15 mouse cellular contexts compared by ENCODE assay signal in genomic region chr2:28034011-28034710, GRCm38 (mm10). TPM values are rescaled to one million over a fixed set of nuclear protein-coding genes. Genes with fewer than 3 reads are reported as not detected.
A peak's percentile ranks its signal among the peaks of the same experiment; 100 is the strongest.
DNase-seq lines count a peak whose midpoint lies in the region; ATAC-seq and TF ChIP-seq lines count a peak whose summit lies in the region.
"Had no signal": no experiment of that assay in that cellular context is flagged by ENCODE, and none has a peak within 500 bp of the region (broad histone marks: within the 10 kb centered on the region; RNA-seq: fewer than 3 reads in every experiment).

No protein-coding gene starts in this region.

- intact Hi-C loops in heart, postnatal 25 days (cut with DNase I), result no loop called here

- no peaks in the 10 kb centered on the region for H3K36me3 ChIP-seq in midbrain, postnatal 0 days (ENCODE audit: insufficient read depth, low read length)
- H3K36me3 ChIP-seq in midbrain, embryonic 13.5 days, result peaks cover 2% of the 10 kb centered on the region; the same call in 1 of the 2 replicates
- no peaks in the 10 kb centered on the region for H3K36me3 ChIP-seq in neural tube, embryonic 14.5 days (ENCODE audit: control insufficient read depth, insufficient read depth, low read length)

- no peak for TF ChIP-seq CTCF in midbrain, postnatal 0 days (IDR thresholded peaks at IDR 0.05)
- TF ChIP-seq CTCF in brain, embryonic 14.5 days (IDR thresholded peaks at IDR 0.05; ENCODE audit: borderline replicate concordance, extremely low read depth, insufficient read depth, insufficient read length), result no peak

- H3K9ac ChIP-seq in midbrain, postnatal 0 days (replicated peaks; ENCODE audit: low read length, poor library complexity, severe bottlenecking), result no peak overlapping the region
- no peak overlapping the region for H3K9ac ChIP-seq in midbrain, embryonic 13.5 days (replicated peaks)
- no peak overlapping the region for H3K9ac ChIP-seq in neural tube, embryonic 14.5 days (replicated peaks; ENCODE audit: low read depth, low read length)

- H3K27me3 ChIP-seq in midbrain, postnatal 0 days (ENCODE audit: insufficient read depth, low read length), result no peaks in the 10 kb centered on the region
- H3K27me3 ChIP-seq in midbrain, embryonic 13.5 days, result no peaks in the 10 kb centered on the region
- H3K27me3 ChIP-seq in neural tube, embryonic 14.5 days (ENCODE audit: control insufficient read depth, insufficient read depth, low read length), result no peaks in the 10 kb centered on the region

- no peak for ATAC-seq in midbrain, postnatal 0 days (ENCODE audit: low FRiP score)
- no peak for ATAC-seq in midbrain, embryonic 13.5 days
- peak; percentile 70 for ATAC-seq in neural tube, embryonic 14.5 days (ENCODE audit: low read depth)
- ATAC-seq: activated CD4-positive, CD25-positive, alpha-beta regulatory T cell, adult 4 months had no signal

- DNase-seq in embryo, embryonic 11.5 days (ENCODE audit: low read depth, low spot score), result peak; percentile 7
- no peak for DNase-seq in embryo, embryonic 11 days
- DNase-seq in midbrain, postnatal 0 days (ENCODE audit: low spot score), result peak; percentile 38
- peak; percentile 41 for DNase-seq in brain, embryonic 14.5 days (ENCODE audit: low read depth)
- DNase-seq in heart, postnatal 25 days (ENCODE audit: low spot score), result no peak
- DNase-seq in testis, postnatal 10 days (ENCODE audit: low spot score), result no peak
- DNase-seq: cerebellum, adult 18-20 months; layer of hippocampus, adult 9-11 months; lung, postnatal 14 days; thymus, adult 18-20 months had no signal

- no peak overlapping the region for H3K4me2 ChIP-seq in midbrain, postnatal 0 days (ENCODE audit: low read depth, low read length, poor library complexity, severe bottlenecking)
- H3K4me2 ChIP-seq in midbrain, embryonic 13.5 days (replicated peaks), result no peak overlapping the region
- H3K4me2 ChIP-seq in neural tube, embryonic 14.5 days (ENCODE audit: low read depth, low read length), result no peak overlapping the region

- 56% methylated on average over 13 of the region's 13 CpGs for WGBS in midbrain, postnatal 0 days
- 67% methylated on average over 13 of the region's 13 CpGs for WGBS in midbrain, embryonic 13.5 days
- WGBS in neural tube, embryonic 14.5 days, result 29% methylated on average over 13 of the region's 13 CpGs

- H3K9me3 ChIP-seq in midbrain, postnatal 0 days (ENCODE audit: low read length), result no peaks in the 10 kb centered on the region
- H3K9me3 ChIP-seq in midbrain, embryonic 13.5 days, result no peaks in the 10 kb centered on the region
- H3K9me3 ChIP-seq in neural tube, embryonic 14.5 days (ENCODE audit: control insufficient read depth, low read length), result no peaks in the 10 kb centered on the region

- no peak overlapping the region for H3K27ac ChIP-seq in midbrain, postnatal 0 days (ENCODE audit: low read depth, low read length)
- H3K27ac ChIP-seq in midbrain, embryonic 13.5 days, result no peak overlapping the region
- H3K27ac ChIP-seq in neural tube, embryonic 14.5 days (ENCODE audit: low read depth, low read length), result peak overlapping the region; percentile 17; the same call in 1 of the 2 replicates

- TF ChIP-seq POLR2A in brain, embryonic 14.5 days (IDR thresholded peaks at IDR 0.05; ENCODE audit: borderline replicate concordance, extremely low read depth, insufficient read depth, insufficient read length, poor library complexity, severe bottlenecking), result no peak

- H3K4me3 ChIP-seq in midbrain, postnatal 0 days (ENCODE audit: low read depth, low read length), result no peak overlapping the region
- H3K4me3 ChIP-seq in midbrain, embryonic 13.5 days (replicated peaks), result no peak overlapping the region
- H3K4me3 ChIP-seq in neural tube, embryonic 14.5 days (ENCODE audit: low read depth, low read length), result no peak overlapping the region

- H3K4me1 ChIP-seq in midbrain, postnatal 0 days (ENCODE audit: insufficient read depth, low read length), result 0 out of 2 replicates have a peak, but pooled peaks cover 6% of the 10 kb centered on the region
- peaks cover 7% of the 10 kb centered on the region for H3K4me1 ChIP-seq in midbrain, embryonic 13.5 days (replicated peaks)
- peaks cover 20% of the 10 kb centered on the region for H3K4me1 ChIP-seq in neural tube, embryonic 14.5 days (ENCODE audit: control insufficient read depth, insufficient read depth, low read length)

RNA-seq across cellular contexts. Expression of gene Fcnb, which starts 50.5 kb away (rescaled TPM):
- total RNA-seq in midbrain, postnatal 0 days (2014; rRNA removed), result not detected in 2 replicates
- polyA plus RNA-seq in midbrain, postnatal 0 days (2015; fragmentation: Nextera tagmentation; extraction: Ambion mirVana), result not detected in 2 replicates
- not detected in 2 replicates for polyA plus RNA-seq in midbrain, embryonic 13.5 days (2015; fragmentation: Nextera tagmentation; extraction: Ambion mirVana)
- 0.14 and 0.24 TPM in 2 replicates for polyA plus RNA-seq in brain, embryonic 14.5 days (2012; rRNA removed)
- 0.23 TPM in 1 of 2 replicates, not detected in the other for polyA plus RNA-seq in neural tube, embryonic 14.5 days (2014; fragmentation: Nextera tagmentation; extraction: Ambion mirVana)
- not detected for total RNA-seq in heart, postnatal 25 days (2021)
- total RNA-seq: monocyte, adult 5-6 weeks had no signal
- polyA plus RNA-seq: activated CD4-positive, CD25-positive, alpha-beta regulatory T cell, adult 4 months; kidney, embryonic 14.5 days had no signal

Comparison
In these comparisons a context has a peak if more than half of its experiments do, and no peak if none do; other contexts are left out.
1. DNase-seq: peak in embryo, embryonic 11.5 days (single experiment), midbrain, postnatal 0 days (single experiment) and brain, embryonic 14.5 days (single experiment); none in embryo, embryonic 11 days (single experiment), heart, postnatal 25 days (single experiment) and testis, postnatal 10 days (single experiment).